Mouse (Mus musculus) testis, adult 2 months (tissue): Measurements from ENCODE around the gene Cd274.

Source experiments
- CTCF ChIP-seq: fragments of 200-500 bp; IDR thresholded peaks from 2 replicates; pipeline ENCODE4 v1.5.1; 2012; ENCODE audit warnings: low read depth, mild to moderate bottlenecking, inconsistent platforms, low read length, moderate library complexity; ENCODE audit not compliant: control insufficient read depth, insufficient read depth, insufficient replicate concordance
- POLR2A ChIP-seq: fragments of 200-500 bp; IDR thresholded peaks from 2 replicates; pipeline ENCODE4 v1.6.1; 2012; ENCODE audit warnings: low read depth, mild to moderate bottlenecking, inconsistent platforms, low read length, moderate library complexity; ENCODE audit not compliant: control insufficient read depth

GRCm38 (mm10) chr19:29399786-29400185 lies 32.5 kb downstream of the Cd274 start:
- TF ChIP-seq CTCF (no peak), POLR2A (no peak)
